Mouse (Mus musculus): ENCODE results near the gene Mcm2. TPM values are rescaled to one million over a fixed set of nuclear protein-coding genes. Genes with fewer than 3 reads are reported as not detected.

The Mcm2 gene
- polyA plus RNA-seq, 1 experiment from 2014 or later, result 203 TPM

DNA sequence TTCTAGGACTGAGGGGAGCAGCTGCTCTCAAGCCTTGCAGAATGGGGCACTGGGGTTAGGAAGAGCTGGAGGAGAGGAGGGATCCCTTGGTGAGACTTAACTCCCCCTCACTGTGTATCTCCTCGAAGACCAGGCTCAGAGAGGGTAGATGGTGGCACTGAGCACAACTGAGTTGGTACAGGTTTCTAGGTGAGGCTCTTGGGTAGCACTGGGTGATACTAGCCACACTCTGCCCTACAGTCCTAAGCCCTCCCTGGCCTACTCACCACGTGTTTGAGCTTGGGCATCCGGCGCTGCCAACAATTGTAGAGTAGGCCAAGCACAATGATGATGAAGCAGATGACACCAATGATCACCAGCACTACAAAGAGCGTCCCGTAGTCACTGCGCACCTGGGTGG, 55.3 kb downstream of the Mcm2 start:
- Histone ChIP-seq H3K27ac (replicated peaks; ENCODE audit: low read depth, low read length) (peak overlapping the region; percentile 71; the same call in 1 of the 2 replicates), H3K4me3 (ENCODE audit: low read depth, low read length) (peak overlapping the region; percentile 84), H3K27me3 (ENCODE audit: control insufficient read depth, insufficient read depth, low read length) (no peaks in the 10 kb centered on the region), H3K36me3 (replicated peaks; ENCODE audit: control insufficient read depth, insufficient read depth, low read depth, low read length) (no peaks in the 10 kb centered on the region), H3K9ac (replicated peaks; ENCODE audit: low read length) (peak overlapping the region; percentile 70), H3K9me3 (replicated peaks; ENCODE audit: control insufficient read depth, low read length) (no peaks in the 10 kb centered on the region), H3K4me1 (ENCODE audit: control insufficient read depth, insufficient read depth, low read length) (peaks cover 7% of the 10 kb centered on the region; the same call in 1 of the 2 replicates), H3K4me2 (ENCODE audit: low read depth, low read length) (peak overlapping the region; percentile 91)
- WGBS, result 73% methylated on average over 7 of the region's 7 CpGs
- ATAC-seq (replicated peaks; ENCODE audit: insufficient number of reproducible peaks, low FRiP score, low TSS enrichment, low read depth), result no peak
- no peak for DNase-seq (ENCODE audit: low spot score)

DNA sequence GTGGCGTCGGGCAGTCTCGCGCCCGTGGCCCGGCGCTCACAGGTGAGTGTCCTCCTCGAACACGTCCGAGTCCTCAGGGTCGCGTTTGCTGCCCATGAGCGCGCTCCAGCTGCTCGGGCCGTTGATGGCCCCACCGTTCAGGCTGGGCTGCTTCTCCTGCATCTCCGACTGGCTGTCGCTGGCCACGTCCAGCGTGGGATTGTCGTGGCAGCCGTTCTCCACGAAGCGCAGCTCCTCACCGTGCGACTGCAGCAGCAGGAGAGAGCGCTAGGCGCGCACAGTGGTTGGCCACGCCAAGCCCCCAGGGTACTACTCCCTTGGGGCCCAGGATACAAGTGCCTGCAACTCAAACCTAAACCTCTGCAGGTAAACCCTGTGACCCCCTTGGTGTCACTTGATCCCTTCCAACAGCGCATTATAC, 55.8 kb downstream of the Mcm2 start:
- under 1% methylated on average over 28 of the region's 32 CpGs for WGBS

GRCm38 (mm10) chr6:88841781-88842689, 56.5 kb downstream of the Mcm2 start, which contains the start of gene Abtb1:
Gene Abtb1, minus strand, starts transcription at chr6:88841984.
- H3K9ac ChIP-seq (replicated peaks; ENCODE audit: low read length), result peak within 1 kb of the TSS; percentile 72
- H3K9me3 ChIP-seq (replicated peaks; ENCODE audit: control insufficient read depth, low read length), result no peaks in the 10 kb centered on the region
- no peaks in the 10 kb centered on the region for H3K27me3 ChIP-seq (ENCODE audit: control insufficient read depth, insufficient read depth, low read length)
- H3K4me2 ChIP-seq (ENCODE audit: low read depth, low read length), result peak within 1 kb of the TSS; percentile 91
- H3K4me1 ChIP-seq (ENCODE audit: control insufficient read depth, insufficient read depth, low read length), result peaks cover 7% of the 10 kb centered on the region; the same call in 1 of the 2 replicates
- ATAC-seq (replicated peaks; ENCODE audit: insufficient number of reproducible peaks, low FRiP score, low TSS enrichment, low read depth) (peak; percentile 97), DNase-seq (ENCODE audit: low spot score) (peak; percentile 100)
- H3K27ac ChIP-seq (replicated peaks; ENCODE audit: low read depth, low read length), result peak within 1 kb of the TSS; percentile 71
- under 1% methylated on average over 69 of the region's 72 CpGs for WGBS
- peak within 1 kb of the TSS; percentile 84 for H3K4me3 ChIP-seq (ENCODE audit: low read depth, low read length)
- no peaks in the 10 kb centered on the region; the same call in 1 of the 2 replicates for H3K36me3 ChIP-seq (replicated peaks; ENCODE audit: control insufficient read depth, insufficient read depth, low read depth, low read length)

More for the DNA sequence above, 55.8 kb downstream of the Mcm2 start:
- Histone ChIP-seq H3K4me2 (ENCODE audit: low read depth, low read length) (peak overlapping the region; percentile 91), H3K9ac (replicated peaks; ENCODE audit: low read length) (peak overlapping the region; percentile 70), H3K27ac (replicated peaks; ENCODE audit: low read depth, low read length) (peak overlapping the region; percentile 71), H3K4me1 (ENCODE audit: control insufficient read depth, insufficient read depth, low read length) (peaks cover 7% of the 10 kb centered on the region; the same call in 1 of the 2 replicates), H3K27me3 (ENCODE audit: control insufficient read depth, insufficient read depth, low read length) (no peaks in the 10 kb centered on the region), H3K4me3 (ENCODE audit: low read depth, low read length) (peak overlapping the region; percentile 84), H3K36me3 (replicated peaks; ENCODE audit: control insufficient read depth, insufficient read depth, low read depth, low read length) (no peaks in the 10 kb centered on the region; the same call in 1 of the 2 replicates), H3K9me3 (replicated peaks; ENCODE audit: control insufficient read depth, low read length) (no peaks in the 10 kb centered on the region)
- DNase-seq (ENCODE audit: low spot score) (peak; percentile 39), ATAC-seq (replicated peaks; ENCODE audit: insufficient number of reproducible peaks, low FRiP score, low TSS enrichment, low read depth) (no peak; the same call in 1 of the 2 replicates)

DNA sequence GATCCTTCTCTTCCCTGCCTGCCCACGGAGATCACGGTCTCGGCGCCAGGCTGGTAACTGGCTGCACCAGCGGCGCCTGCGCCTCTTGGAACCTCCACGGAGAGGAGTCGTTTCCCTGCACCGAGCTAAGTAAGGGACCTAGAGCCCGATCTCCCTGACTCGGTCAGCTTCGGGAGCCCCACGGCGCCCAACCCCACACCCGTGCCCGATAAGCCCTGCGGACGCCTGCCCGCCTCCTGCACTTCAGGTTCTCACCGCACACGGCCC, 57.1 kb downstream of the Mcm2 start:
- Histone ChIP-seq H3K4me1 (ENCODE audit: control insufficient read depth, insufficient read depth, low read length) (peaks cover 7% of the 10 kb centered on the region; the same call in 1 of the 2 replicates), H3K27ac (replicated peaks; ENCODE audit: low read depth, low read length) (peak overlapping the region; percentile 52; the same call in 1 of the 2 replicates), H3K4me2 (ENCODE audit: low read depth, low read length) (peak overlapping the region; percentile 76), H3K4me3 (ENCODE audit: low read depth, low read length) (peak overlapping the region; percentile 84), H3K36me3 (replicated peaks; ENCODE audit: control insufficient read depth, insufficient read depth, low read depth, low read length) (no peaks in the 10 kb centered on the region; the same call in 1 of the 2 replicates), H3K9ac (replicated peaks; ENCODE audit: low read length) (peak overlapping the region; percentile 72), H3K9me3 (replicated peaks; ENCODE audit: control insufficient read depth, low read length) (no peaks in the 10 kb centered on the region), H3K27me3 (ENCODE audit: control insufficient read depth, insufficient read depth, low read length) (no peaks in the 10 kb centered on the region)
- DNase-seq (ENCODE audit: low spot score) (no peak), ATAC-seq (replicated peaks; ENCODE audit: insufficient number of reproducible peaks, low FRiP score, low TSS enrichment, low read depth) (no peak)
- WGBS, result 0% methylated on average over 22 of the region's 22 CpGs

DNA sequence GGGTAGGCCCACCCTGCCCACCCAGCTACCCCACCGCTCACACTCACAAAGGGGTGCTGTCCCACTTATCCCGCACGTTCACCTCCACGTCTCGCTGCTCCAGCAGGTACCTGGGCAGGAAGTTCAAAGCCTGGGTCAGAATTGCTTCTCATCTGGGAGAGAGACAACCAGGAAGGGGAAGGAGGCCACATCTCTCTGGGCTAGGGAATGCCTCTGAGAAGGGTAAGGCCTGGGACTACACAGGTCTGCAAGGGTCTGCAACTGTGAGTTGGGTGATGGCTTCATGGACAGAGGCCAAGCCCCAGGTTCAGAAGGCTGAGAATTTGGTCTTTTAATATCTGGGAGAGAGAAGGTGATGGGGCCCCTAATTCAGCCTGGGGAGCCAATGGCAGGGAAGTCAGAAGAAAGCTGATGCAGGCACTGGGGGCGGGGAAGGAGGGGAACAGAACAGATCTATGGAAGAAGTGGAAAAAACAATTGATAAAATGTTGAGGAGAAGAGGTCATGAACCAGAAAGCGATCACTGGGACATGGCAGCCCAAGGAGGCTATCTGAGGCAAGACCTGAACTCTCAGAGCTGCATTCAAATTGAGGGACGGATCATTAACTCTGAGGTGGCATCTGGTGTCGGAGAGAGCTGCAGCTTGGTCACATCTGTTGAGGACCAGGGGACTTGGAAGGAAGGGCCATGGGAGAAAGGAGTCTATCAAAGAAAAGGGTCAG, 57.6 kb downstream of the Mcm2 start:
- no peak for DNase-seq (ENCODE audit: low spot score)
- Histone ChIP-seq H3K4me3 (ENCODE audit: low read depth, low read length) (peak overlapping the region; percentile 84), H3K27me3 (ENCODE audit: control insufficient read depth, insufficient read depth, low read length) (no peaks in the 10 kb centered on the region), H3K9me3 (replicated peaks; ENCODE audit: control insufficient read depth, low read length) (no peaks in the 10 kb centered on the region), H3K27ac (replicated peaks; ENCODE audit: low read depth, low read length) (peak overlapping the region; percentile 52; the same call in 1 of the 2 replicates), H3K4me1 (ENCODE audit: control insufficient read depth, insufficient read depth, low read length) (peaks cover 7% of the 10 kb centered on the region; the same call in 1 of the 2 replicates), H3K4me2 (ENCODE audit: low read depth, low read length) (peak overlapping the region; percentile 76), H3K9ac (replicated peaks; ENCODE audit: low read length) (peak overlapping the region; percentile 72), H3K36me3 (replicated peaks; ENCODE audit: control insufficient read depth, insufficient read depth, low read depth, low read length) (no peaks in the 10 kb centered on the region; the same call in 1 of the 2 replicates)
- 57% methylated on average over 9 of the region's 9 CpGs for WGBS
- no peak for ATAC-seq (replicated peaks; ENCODE audit: insufficient number of reproducible peaks, low FRiP score, low TSS enrichment, low read depth)

- Histone ChIP-seq H3K36me3 (replicated peaks; ENCODE audit: control insufficient read depth, insufficient read depth, low read depth, low read length) (no peaks in the 10 kb centered on the region; the same call in 1 of the 2 replicates), H3K4me2 (ENCODE audit: low read depth, low read length) (no peak overlapping the region; the same call in 1 of the 2 replicates), H3K4me3 (ENCODE audit: low read depth, low read length) (no peak overlapping the region), H3K9me3 (replicated peaks; ENCODE audit: control insufficient read depth, low read length) (no peaks in the 10 kb centered on the region), H3K9ac (replicated peaks; ENCODE audit: low read length) (no peak overlapping the region), H3K4me1 (ENCODE audit: control insufficient read depth, insufficient read depth, low read length) (peaks cover 7% of the 10 kb centered on the region; the same call in 1 of the 2 replicates), H3K27ac (replicated peaks; ENCODE audit: low read depth, low read length) (no peak overlapping the region), H3K27me3 (ENCODE audit: control insufficient read depth, insufficient read depth, low read length) (no peaks in the 10 kb centered on the region)
- DNase-seq (ENCODE audit: low spot score), result no peak
- 71% methylated on average over 3 of the region's 3 CpGs for WGBS
- no peak for ATAC-seq (replicated peaks; ENCODE audit: insufficient number of reproducible peaks, low FRiP score, low TSS enrichment, low read depth)
Observed at GRCm38 (mm10) chr6:88840211-88840610, 58.4 kb downstream of the Mcm2 start.

- no peaks in the 10 kb centered on the region for H3K9me3 ChIP-seq (replicated peaks; ENCODE audit: control insufficient read depth, low read length)
- H3K36me3 ChIP-seq (replicated peaks; ENCODE audit: control insufficient read depth, insufficient read depth, low read depth, low read length), result no peaks in the 10 kb centered on the region; the same call in 1 of the 2 replicates
- H3K9ac ChIP-seq (replicated peaks; ENCODE audit: low read length), result no peak overlapping the region
- ATAC-seq (replicated peaks; ENCODE audit: insufficient number of reproducible peaks, low FRiP score, low TSS enrichment, low read depth) (no peak), DNase-seq (ENCODE audit: low spot score) (no peak)
- 83% methylated on average over 26 of the region's 26 CpGs for WGBS
- peaks cover 7% of the 10 kb centered on the region; the same call in 1 of the 2 replicates for H3K4me1 ChIP-seq (ENCODE audit: control insufficient read depth, insufficient read depth, low read length)
- no peak overlapping the region for H3K4me2 ChIP-seq (ENCODE audit: low read depth, low read length)
- no peaks in the 10 kb centered on the region for H3K27me3 ChIP-seq (ENCODE audit: control insufficient read depth, insufficient read depth, low read length)
- no peak overlapping the region for H3K4me3 ChIP-seq (ENCODE audit: low read depth, low read length)
- no peak overlapping the region for H3K27ac ChIP-seq (replicated peaks; ENCODE audit: low read depth, low read length)
Observed at GRCm38 (mm10) chr6:88839135-88839970, 59.2 kb downstream of the Mcm2 start.

Measured in embryonic facial prominence, embryonic 11.5 days (tissue).